Mouse (Mus musculus): ENCODE measurements around the gene Usp21. TPM values are rescaled to one million over a fixed set of nuclear protein-coding genes. Genes with fewer than 3 reads are reported as not detected.

The Usp21 gene
- polyA plus RNA-seq, 1 experiment = 51.2 TPM

- Histone ChIP-seq H3K27me3 (ENCODE audit: control insufficient read depth, insufficient read depth, low read length, poor library complexity, severe bottlenecking) (no peaks in the 10 kb centered on the region), H3K4me3 (ENCODE audit: low read depth, low read length) (no peak overlapping the region), H3K36me3 (ENCODE audit: control insufficient read depth, insufficient read depth, low read length, poor library complexity, severe bottlenecking) (no peaks in the 10 kb centered on the region), H3K27ac (ENCODE audit: insufficient read depth, low read length) (no peak overlapping the region), H3K9me3 (replicated peaks; ENCODE audit: control insufficient read depth, insufficient read depth, low read length, poor library complexity, severe bottlenecking) (no peaks in the 10 kb centered on the region), H3K4me1 (ENCODE audit: control insufficient read depth, insufficient read depth, low read length) (no peaks in the 10 kb centered on the region), H3K9ac (ENCODE audit: low read depth, poor library complexity, severe bottlenecking) (no peak overlapping the region)
- TF ChIP-seq CTCF (IDR thresholded peaks at IDR 0.05; ENCODE audit: low read depth, low read length) (peak; percentile 58), EP300 (IDR thresholded peaks at IDR 0.05; ENCODE audit: insufficient read depth, low read depth, low read length) (no peak)
Observed at GRCm38 (mm10) chr1:171256937-171257548, 30.7 kb downstream of the Usp21 start.

GRCm38 (mm10) chr1:171256095-171256818, 31.5 kb downstream of the Usp21 start:
- no peaks in the 10 kb centered on the region for H3K4me1 ChIP-seq (ENCODE audit: control insufficient read depth, insufficient read depth, low read length)
- no peaks in the 10 kb centered on the region for H3K9me3 ChIP-seq (replicated peaks; ENCODE audit: control insufficient read depth, insufficient read depth, low read length, poor library complexity, severe bottlenecking)
- H3K27me3 ChIP-seq (ENCODE audit: control insufficient read depth, insufficient read depth, low read length, poor library complexity, severe bottlenecking) = no peaks in the 10 kb centered on the region
- no peak overlapping the region for H3K9ac ChIP-seq (ENCODE audit: low read depth, poor library complexity, severe bottlenecking)
- no peak overlapping the region for H3K4me3 ChIP-seq (ENCODE audit: low read depth, low read length)
- no peak overlapping the region for H3K27ac ChIP-seq (ENCODE audit: insufficient read depth, low read length)
- H3K36me3 ChIP-seq (ENCODE audit: control insufficient read depth, insufficient read depth, low read length, poor library complexity, severe bottlenecking) = no peaks in the 10 kb centered on the region
- TF ChIP-seq POLR2A (IDR thresholded peaks at IDR 0.05; ENCODE audit: insufficient read depth, low read length) = no peak
- peak; percentile 2 for TF ChIP-seq CTCF (IDR thresholded peaks at IDR 0.05; ENCODE audit: low read depth, low read length)
- TF ChIP-seq EP300 (IDR thresholded peaks at IDR 0.05; ENCODE audit: insufficient read depth, low read depth, low read length) = no peak

- H3K36me3 ChIP-seq (ENCODE audit: control insufficient read depth, insufficient read depth, low read length, poor library complexity, severe bottlenecking) = no peaks in the 10 kb centered on the region
- H3K27me3 ChIP-seq (ENCODE audit: control insufficient read depth, insufficient read depth, low read length, poor library complexity, severe bottlenecking) = no peaks in the 10 kb centered on the region
- peak overlapping the region; percentile 4; the same call in 1 of the 2 replicates for H3K27ac ChIP-seq (ENCODE audit: insufficient read depth, low read length)
- H3K4me1 ChIP-seq (ENCODE audit: control insufficient read depth, insufficient read depth, low read length) = peaks cover 8% of the 10 kb centered on the region
- peak; percentile 34 for TF ChIP-seq CTCF (IDR thresholded peaks at IDR 0.05; ENCODE audit: low read depth, low read length)
- TF ChIP-seq POLR2A (IDR thresholded peaks at IDR 0.05; ENCODE audit: insufficient read depth, low read length) = no peak
- TF ChIP-seq EP300 (IDR thresholded peaks at IDR 0.05; ENCODE audit: insufficient read depth, low read depth, low read length) = no peak
- peak overlapping the region; percentile 4 for H3K4me3 ChIP-seq (ENCODE audit: low read depth, low read length)
- H3K9me3 ChIP-seq (replicated peaks; ENCODE audit: control insufficient read depth, insufficient read depth, low read length, poor library complexity, severe bottlenecking) = no peaks in the 10 kb centered on the region
- peak overlapping the region; percentile 37 for H3K9ac ChIP-seq (ENCODE audit: low read depth, poor library complexity, severe bottlenecking)
Observed at GRCm38 (mm10) chr1:171252415-171252814, 35.4 kb downstream of the Usp21 start.

GRCm38 (mm10) chr1:171251594-171252324, 36.0 kb downstream of the Usp21 start:
- no peaks in the 10 kb centered on the region for H3K36me3 ChIP-seq (ENCODE audit: control insufficient read depth, insufficient read depth, low read length, poor library complexity, severe bottlenecking)
- peaks cover 8% of the 10 kb centered on the region for H3K4me1 ChIP-seq (ENCODE audit: control insufficient read depth, insufficient read depth, low read length)
- H3K27me3 ChIP-seq (ENCODE audit: control insufficient read depth, insufficient read depth, low read length, poor library complexity, severe bottlenecking) = no peaks in the 10 kb centered on the region
- H3K9me3 ChIP-seq (replicated peaks; ENCODE audit: control insufficient read depth, insufficient read depth, low read length, poor library complexity, severe bottlenecking) = no peaks in the 10 kb centered on the region
- peak overlapping the region; percentile 4; the same call in 1 of the 2 replicates for H3K27ac ChIP-seq (ENCODE audit: insufficient read depth, low read length)
- H3K4me3 ChIP-seq (ENCODE audit: low read depth, low read length) = peak overlapping the region; percentile 62
- peak overlapping the region; percentile 37 for H3K9ac ChIP-seq (ENCODE audit: low read depth, poor library complexity, severe bottlenecking)
- TF ChIP-seq EP300 (IDR thresholded peaks at IDR 0.05; ENCODE audit: insufficient read depth, low read depth, low read length) = no peak
- no peak for TF ChIP-seq CTCF (IDR thresholded peaks at IDR 0.05; ENCODE audit: low read depth, low read length)
- no peak for TF ChIP-seq POLR2A (IDR thresholded peaks at IDR 0.05; ENCODE audit: insufficient read depth, low read length)

- Histone ChIP-seq H3K9ac (ENCODE audit: low read depth, poor library complexity, severe bottlenecking) (peak within 1 kb of the TSS; percentile 37), H3K27ac (ENCODE audit: insufficient read depth, low read length) (peak within 1 kb of the TSS; percentile 4; the same call in 1 of the 2 replicates), H3K4me3 (ENCODE audit: low read depth, low read length) (peak within 1 kb of the TSS; percentile 62), H3K36me3 (ENCODE audit: control insufficient read depth, insufficient read depth, low read length, poor library complexity, severe bottlenecking) (no peaks in the 10 kb centered on the region), H3K4me1 (ENCODE audit: control insufficient read depth, insufficient read depth, low read length) (peaks cover 8% of the 10 kb centered on the region), H3K9me3 (replicated peaks; ENCODE audit: control insufficient read depth, insufficient read depth, low read length, poor library complexity, severe bottlenecking) (no peaks in the 10 kb centered on the region), H3K27me3 (ENCODE audit: control insufficient read depth, insufficient read depth, low read length, poor library complexity, severe bottlenecking) (no peaks in the 10 kb centered on the region)
- TF ChIP-seq CTCF (IDR thresholded peaks at IDR 0.05; ENCODE audit: low read depth, low read length) = no peak
- TF ChIP-seq POLR2A (IDR thresholded peaks at IDR 0.05; ENCODE audit: insufficient read depth, low read length) = no peak
- no peak for TF ChIP-seq EP300 (IDR thresholded peaks at IDR 0.05; ENCODE audit: insufficient read depth, low read depth, low read length)
Observed at GRCm38 (mm10) chr1:171250680-171251593, 36.9 kb downstream of the Usp21 start, which contains the start of gene Ndufs2. Gene Ndufs2 (minus strand): TSS chr1:171251388.
